Mouse (Mus musculus) c-Kit-positive CD71-positive TER-119-negative erythroid progenitor cells, embryonic 14.5 days (primary cell): ENCODE data around the gene Disp3.

Source experiments
- DNase-seq: peaks from one replicate; pipeline ENCODE4 v3.0.0-alpha.2; 2013; ENCODE audit warnings: low read depth

Disp3 gene

DNA sequence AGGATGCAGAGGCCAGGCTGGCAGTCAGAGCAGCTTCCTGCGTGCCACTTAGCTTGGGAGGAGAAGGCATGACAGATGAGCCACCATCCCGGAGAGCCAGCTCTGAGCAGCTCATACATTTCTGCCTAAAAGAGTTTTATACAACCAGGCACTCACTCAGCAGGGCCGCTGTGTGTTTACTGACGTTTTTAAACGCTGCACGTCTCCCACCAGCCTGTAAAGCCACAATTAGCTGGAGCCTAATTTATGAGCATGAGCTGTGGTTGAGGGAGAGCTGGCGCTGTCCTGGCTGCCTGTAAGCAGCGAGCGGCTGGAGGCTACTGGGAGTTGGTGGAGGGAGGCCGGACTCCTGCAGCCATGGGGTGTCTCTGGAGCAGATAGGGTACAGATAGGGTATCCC lies 69.5 kb downstream of the Disp3 start:
- no peak for DNase-seq

DNA sequence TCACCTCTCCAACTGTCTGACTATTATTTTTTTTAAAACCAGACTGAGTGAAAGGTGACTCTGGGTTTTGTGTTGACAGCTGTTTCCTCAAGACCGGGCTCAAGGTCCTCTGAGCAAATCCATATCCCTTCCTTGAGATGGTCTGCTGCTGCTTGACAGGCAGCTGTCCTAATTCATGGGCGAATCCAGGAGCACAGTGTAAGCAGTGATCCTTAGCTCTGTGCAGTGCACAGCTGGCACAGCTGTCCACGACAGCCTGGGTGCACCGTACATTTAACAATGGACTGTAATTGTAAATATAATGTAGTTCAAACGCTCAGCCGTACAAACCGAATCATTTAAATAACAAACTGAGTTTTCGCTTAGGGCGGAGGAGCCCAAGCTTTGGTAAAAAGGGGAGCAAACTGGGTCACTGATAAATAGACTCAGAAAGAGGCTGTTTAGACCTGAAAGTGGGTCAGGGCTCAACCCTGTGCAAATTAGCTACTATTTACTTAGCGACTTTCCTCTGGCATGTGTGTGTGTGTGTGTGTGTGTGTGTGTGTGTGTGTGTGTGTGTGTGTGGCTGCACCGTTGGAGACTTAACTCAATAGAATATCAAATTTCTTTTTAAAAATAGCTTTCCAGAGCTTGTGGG lies 72.4 kb downstream of the Disp3 start:
- DNase-seq: no peak

DNA sequence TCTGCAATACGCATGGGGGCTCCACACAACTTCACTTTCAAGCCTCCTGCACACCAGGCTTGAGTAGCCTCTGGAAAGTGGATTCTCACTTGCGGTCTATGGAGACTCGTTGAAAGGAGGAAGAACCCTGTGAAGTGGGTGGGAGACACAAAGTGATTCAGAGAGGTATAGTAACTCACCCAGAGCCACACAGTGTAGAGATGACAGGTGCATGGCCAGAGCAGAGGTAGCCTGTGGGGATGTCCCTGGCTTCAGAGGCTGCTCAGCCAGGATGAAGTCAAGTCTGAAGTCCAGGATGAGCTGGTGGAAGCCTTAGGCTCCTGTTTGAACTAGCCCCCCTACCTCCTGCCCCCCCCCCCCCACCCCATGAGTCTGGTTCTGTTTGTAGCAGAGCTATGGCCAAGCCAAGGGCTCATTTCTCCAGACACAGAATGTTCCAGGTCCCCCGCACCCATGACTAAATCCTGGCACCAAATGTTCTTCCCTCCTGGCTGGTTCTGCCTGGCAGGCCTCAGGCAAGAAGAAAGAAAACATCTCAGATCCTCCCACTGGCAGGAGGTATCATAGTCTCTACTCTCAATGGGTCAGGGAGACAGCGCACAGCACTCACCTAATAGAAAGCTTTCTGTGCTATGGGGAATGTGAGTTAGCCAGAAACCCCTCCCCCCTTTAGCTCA lies 73.2 kb downstream of the Disp3 start:
- DNase-seq: no peak

DNA sequence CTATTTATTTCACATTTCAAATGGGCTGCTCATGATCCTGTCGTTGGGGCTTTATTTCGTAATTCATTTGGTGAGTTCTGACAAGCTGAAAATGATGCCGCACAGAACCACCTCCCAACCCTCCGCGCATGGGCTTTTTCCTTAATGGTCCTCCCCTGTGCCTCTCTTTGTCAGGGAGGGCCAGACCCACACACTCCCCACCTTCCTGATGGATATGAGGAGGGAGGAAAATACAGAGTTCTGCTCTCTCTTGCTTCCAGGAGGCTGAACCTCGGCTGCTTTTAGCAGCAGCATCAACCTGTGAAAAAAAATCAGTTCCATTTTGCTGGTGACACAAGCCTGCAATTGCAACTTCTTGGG lies 82.9 kb downstream of the Disp3 start:
- DNase-seq: no peak

DNA sequence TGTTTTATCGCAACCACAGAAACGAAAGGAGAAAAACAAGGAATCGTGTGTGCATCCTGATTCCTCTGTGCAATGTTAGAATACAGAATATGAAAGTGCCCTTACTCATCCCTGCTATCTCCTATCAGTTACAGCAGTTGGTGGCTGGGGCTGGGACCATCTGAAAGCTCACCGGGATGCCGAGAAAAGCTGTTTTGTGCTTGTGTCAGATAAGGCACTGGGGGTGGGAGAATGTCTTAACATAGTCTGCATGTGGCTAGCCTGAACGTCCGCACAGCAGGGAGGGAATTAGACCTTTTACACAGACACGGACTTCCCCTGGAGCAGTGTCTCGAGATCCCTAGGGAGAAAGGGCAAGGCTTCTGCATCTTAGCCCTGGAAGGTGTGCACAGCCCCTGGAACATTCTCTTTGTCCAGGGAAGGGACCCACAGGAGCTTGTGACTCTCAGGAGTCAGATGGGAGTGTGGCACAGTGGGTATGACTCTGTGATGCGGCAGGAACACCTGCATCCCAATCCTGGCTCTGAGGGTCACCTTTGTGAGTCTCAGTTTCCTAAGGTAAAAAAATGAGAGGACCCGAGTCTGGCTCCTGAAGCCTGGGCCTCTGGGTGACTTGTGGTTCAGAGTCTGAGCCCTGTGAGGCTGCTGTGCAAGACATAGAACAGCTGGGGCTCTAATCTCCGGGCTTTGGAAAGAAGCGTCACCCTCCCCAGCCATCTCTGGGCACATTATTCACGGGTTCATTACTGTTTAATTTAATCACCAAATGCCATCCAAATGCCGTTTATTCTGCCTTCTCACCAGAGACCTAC lies 83.5 kb downstream of the Disp3 start:
- peak; percentile 84 for DNase-seq

DNA sequence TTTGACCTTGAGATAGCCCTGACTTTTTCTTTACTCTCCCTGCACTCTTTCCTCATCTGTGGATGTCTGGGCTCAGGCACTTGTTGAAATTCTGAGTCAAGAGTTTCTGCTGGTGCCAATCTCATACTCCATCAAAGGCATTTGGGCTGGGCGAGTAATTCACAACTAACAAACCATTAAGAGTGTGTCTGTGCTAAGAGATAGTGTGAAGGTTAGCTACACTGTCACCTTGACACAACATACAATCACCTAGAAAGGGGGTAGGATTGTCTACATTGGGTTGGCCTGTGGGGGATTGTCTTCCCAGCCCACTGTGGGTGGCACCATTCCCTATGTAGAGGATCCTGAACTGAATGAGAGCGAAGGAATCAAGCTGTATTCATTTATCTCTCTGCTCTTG lies 84.2 kb downstream of the Disp3 start:
- peak; percentile 29 for DNase-seq

DNA sequence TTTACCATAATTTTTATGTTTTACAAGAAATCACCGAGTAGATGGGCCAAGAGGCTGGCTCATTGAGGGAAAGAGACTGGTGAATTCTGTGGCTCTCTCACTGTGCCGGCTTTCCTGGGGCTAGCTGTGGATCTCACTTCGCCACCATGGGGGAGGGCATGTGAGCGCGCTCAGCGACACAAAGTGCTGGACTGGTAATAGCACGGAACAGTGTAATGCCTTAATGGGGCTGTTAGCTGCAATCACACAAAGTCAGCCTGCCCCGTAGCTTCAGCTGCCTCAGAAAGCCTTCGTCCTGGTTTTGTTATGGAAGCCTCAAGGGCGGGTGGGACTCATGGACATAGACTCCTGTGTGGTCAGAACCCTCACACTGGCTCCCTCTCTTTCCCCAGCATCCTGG lies 89.0 kb downstream of the Disp3 start:
- DNase-seq: no peak

DNA sequence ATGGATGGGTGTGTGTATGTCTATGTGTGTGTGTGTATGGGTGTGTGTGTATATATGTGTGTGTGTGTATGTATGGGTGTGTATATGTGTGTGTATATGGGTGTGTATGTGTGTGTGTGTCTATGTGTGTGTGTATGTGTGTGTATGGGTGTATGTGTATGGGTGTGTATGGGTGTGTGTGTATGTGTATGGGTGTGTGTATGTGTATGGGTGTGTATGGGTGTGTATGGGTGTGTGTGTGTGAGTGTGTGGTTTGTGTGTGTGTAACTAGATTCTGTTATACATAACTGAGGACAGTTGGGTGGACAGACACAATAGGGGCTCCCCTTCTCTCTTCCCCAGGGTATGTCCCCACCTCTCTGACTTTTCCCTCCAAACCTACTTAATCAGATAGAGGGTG lies 93.4 kb downstream of the Disp3 start:
- DNase-seq: no peak

DNA sequence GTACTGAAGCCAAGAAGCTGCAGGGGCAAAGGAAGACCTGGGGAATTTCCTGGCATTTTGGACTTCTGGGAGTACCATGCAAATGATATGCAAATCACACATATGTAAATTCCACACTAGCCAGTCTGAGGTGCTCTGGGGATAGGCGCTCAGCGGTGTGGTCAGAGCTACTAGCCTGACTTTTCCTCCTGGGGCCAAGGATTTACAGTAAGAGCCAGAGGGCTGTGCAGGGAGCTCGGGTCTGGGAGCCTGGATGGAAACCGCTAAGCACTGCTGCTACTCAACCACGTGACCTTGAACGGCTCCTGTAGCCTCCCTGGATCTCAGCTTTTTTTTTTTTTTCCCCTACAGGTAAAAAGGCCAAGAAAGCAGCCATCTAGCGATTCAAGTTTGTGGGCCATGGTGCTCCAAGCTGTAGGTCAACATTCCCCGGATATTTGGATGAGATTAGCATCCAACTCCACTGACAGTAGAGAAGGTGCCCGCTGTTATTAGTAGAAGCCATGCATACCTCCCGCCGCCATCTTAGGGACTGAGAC lies 95.0 kb downstream of the Disp3 start:
- no peak for DNase-seq
